Mouse (Mus musculus): ENCODE data around the gene Ankrd11. TPM values are rescaled to one million over a fixed set of nuclear protein-coding genes. Genes with fewer than 3 reads are reported as not detected.

Ankrd11 gene
- polyA plus RNA-seq, 1 experiment from 2014 or later = 59.6 TPM

- Histone ChIP-seq H3K4me2 (no peak overlapping the region), H3K4me3 (no peak overlapping the region), H3K27ac (no peak overlapping the region), H3K27me3 (0 out of 2 replicates have a peak, but pooled peaks cover 3% of the 10 kb centered on the region), H3K36me3 (no peaks in the 10 kb centered on the region), H3K4me1 (peaks cover 6% of the 10 kb centered on the region; the same call in 1 of the 2 replicates), H3K9ac (no peak overlapping the region), H3K9me3 (peaks cover 8% of the 10 kb centered on the region; the same call in 1 of the 2 replicates)
- no peak for ATAC-seq (ENCODE audit: borderline replicate concordance, extremely low read depth, low FRiP score, low TSS enrichment)
- WGBS = 80% methylated on average over 6 of the region's 6 CpGs
Observed at GRCm38 (mm10) chr8:122867982-122868381, 174.1 kb downstream of the Ankrd11 start.

- ATAC-seq (ENCODE audit: borderline replicate concordance, extremely low read depth, low FRiP score, low TSS enrichment) = no peak
- Histone ChIP-seq H3K27ac (no peak overlapping the region), H3K36me3 (no peaks in the 10 kb centered on the region), H3K27me3 (0 out of 2 replicates have a peak, but pooled peaks cover 3% of the 10 kb centered on the region), H3K4me1 (peaks cover 6% of the 10 kb centered on the region; the same call in 1 of the 2 replicates), H3K4me2 (no peak overlapping the region), H3K9me3 (peaks cover 8% of the 10 kb centered on the region; the same call in 1 of the 2 replicates), H3K4me3 (no peak overlapping the region), H3K9ac (no peak overlapping the region)
- WGBS = 70% methylated on average over 8 of the region's 8 CpGs
Observed at GRCm38 (mm10) chr8:122866231-122866630, 175.8 kb downstream of the Ankrd11 start.

GRCm38 (mm10) chr8:122865441-122865840 lies 176.6 kb downstream of the Ankrd11 start:
- Histone ChIP-seq H3K4me1 (peaks cover 3% of the 10 kb centered on the region; the same call in 1 of the 2 replicates), H3K36me3 (no peaks in the 10 kb centered on the region), H3K4me3 (no peak overlapping the region), H3K4me2 (peak overlapping the region; percentile 21; the same call in 1 of the 2 replicates), H3K9me3 (peaks cover 8% of the 10 kb centered on the region; the same call in 1 of the 2 replicates), H3K9ac (no peak overlapping the region), H3K27me3 (0 out of 2 replicates have a peak, but pooled peaks cover 3% of the 10 kb centered on the region), H3K27ac (no peak overlapping the region)
- 49% methylated on average over 10 of the region's 10 CpGs for WGBS
- no peak for ATAC-seq (ENCODE audit: borderline replicate concordance, extremely low read depth, low FRiP score, low TSS enrichment)

GRCm38 (mm10) chr8:122864719-122865129 lies 177.4 kb downstream of the Ankrd11 start:
- ATAC-seq (ENCODE audit: borderline replicate concordance, extremely low read depth, low FRiP score, low TSS enrichment) = no peak
- Histone ChIP-seq H3K9me3 (peaks cover 8% of the 10 kb centered on the region; the same call in 1 of the 2 replicates), H3K4me3 (no peak overlapping the region), H3K4me2 (peak overlapping the region; percentile 21), H3K27me3 (0 out of 2 replicates have a peak, but pooled peaks cover 3% of the 10 kb centered on the region), H3K27ac (no peak overlapping the region), H3K36me3 (no peaks in the 10 kb centered on the region), H3K4me1 (no peaks in the 10 kb centered on the region), H3K9ac (no peak overlapping the region)
- WGBS = 65% methylated on average over 26 of the region's 26 CpGs

GRCm38 (mm10) chr8:122859843-122860242 lies 182.2 kb downstream of the Ankrd11 start:
- Histone ChIP-seq H3K9me3 (peaks cover 3% of the 10 kb centered on the region; the same call in 1 of the 2 replicates), H3K9ac (no peak overlapping the region), H3K4me3 (no peak overlapping the region), H3K4me2 (no peak overlapping the region), H3K27ac (no peak overlapping the region), H3K27me3 (0 out of 2 replicates have a peak, but pooled peaks cover 3% of the 10 kb centered on the region), H3K4me1 (no peaks in the 10 kb centered on the region), H3K36me3 (no peaks in the 10 kb centered on the region)
- no peak for ATAC-seq (ENCODE audit: borderline replicate concordance, extremely low read depth, low FRiP score, low TSS enrichment)
- WGBS = 52% methylated on average over 13 of the region's 13 CpGs

- Histone ChIP-seq H3K9ac (no peak overlapping the region), H3K36me3 (no peaks in the 10 kb centered on the region), H3K4me3 (no peak overlapping the region), H3K27me3 (no peaks in the 10 kb centered on the region), H3K4me1 (0 out of 2 replicates have a peak, but pooled peaks cover 7% of the 10 kb centered on the region), H3K27ac (no peak overlapping the region), H3K9me3 (no peaks in the 10 kb centered on the region), H3K4me2 (no peak overlapping the region)
- WGBS = 76% methylated on average over 8 of the region's 8 CpGs
- no peak for ATAC-seq (ENCODE audit: borderline replicate concordance, extremely low read depth, low FRiP score, low TSS enrichment)
Observed at GRCm38 (mm10) chr8:122856288-122856687, 185.8 kb downstream of the Ankrd11 start.

- no peaks in the 10 kb centered on the region for H3K36me3 ChIP-seq
- 0 out of 2 replicates have a peak, but pooled peaks cover 7% of the 10 kb centered on the region for H3K4me1 ChIP-seq
- H3K27me3 ChIP-seq = no peaks in the 10 kb centered on the region
- H3K4me3 ChIP-seq = no peak overlapping the region
- H3K9me3 ChIP-seq = no peaks in the 10 kb centered on the region
- no peak overlapping the region for H3K4me2 ChIP-seq
- no peak overlapping the region for H3K9ac ChIP-seq
- ATAC-seq (ENCODE audit: borderline replicate concordance, extremely low read depth, low FRiP score, low TSS enrichment) = no peak
- no peak overlapping the region for H3K27ac ChIP-seq
- WGBS = 76% methylated on average over 4 of the region's 4 CpGs
Observed at GRCm38 (mm10) chr8:122855123-122855522, 187.0 kb downstream of the Ankrd11 start.

- no peak for ATAC-seq (ENCODE audit: borderline replicate concordance, extremely low read depth, low FRiP score, low TSS enrichment)
- H3K27me3 ChIP-seq = no peaks in the 10 kb centered on the region
- H3K4me1 ChIP-seq = 0 out of 2 replicates have a peak, but pooled peaks cover 7% of the 10 kb centered on the region
- 58% methylated on average over 7 of the region's 7 CpGs for WGBS
- no peak overlapping the region for H3K9ac ChIP-seq
- H3K9me3 ChIP-seq = no peaks in the 10 kb centered on the region
- no peak overlapping the region for H3K4me2 ChIP-seq
- no peak overlapping the region for H3K27ac ChIP-seq
- no peaks in the 10 kb centered on the region for H3K36me3 ChIP-seq
- no peak overlapping the region for H3K4me3 ChIP-seq
Observed at GRCm38 (mm10) chr8:122854388-122854787, 187.7 kb downstream of the Ankrd11 start.

- WGBS = 15% methylated on average over 11 of the region's 11 CpGs
- no peak overlapping the region for H3K9ac ChIP-seq
- no peak overlapping the region for H3K4me2 ChIP-seq
- H3K36me3 ChIP-seq = no peaks in the 10 kb centered on the region
- H3K4me1 ChIP-seq = peaks cover 9% of the 10 kb centered on the region; the same call in 1 of the 2 replicates
- peak; percentile 48; the same call in 1 of the 2 replicates for ATAC-seq (ENCODE audit: borderline replicate concordance, extremely low read depth, low FRiP score, low TSS enrichment)
- H3K9me3 ChIP-seq = no peaks in the 10 kb centered on the region
- H3K4me3 ChIP-seq = no peak overlapping the region
- no peak overlapping the region for H3K27ac ChIP-seq
- no peaks in the 10 kb centered on the region for H3K27me3 ChIP-seq
Observed at GRCm38 (mm10) chr8:122853340-122853771, 188.7 kb downstream of the Ankrd11 start.

GRCm38 (mm10) chr8:122852546-122852905 lies 189.6 kb downstream of the Ankrd11 start:
- Histone ChIP-seq H3K9ac (no peak overlapping the region), H3K4me1 (peaks cover 12% of the 10 kb centered on the region; the same call in 1 of the 2 replicates), H3K36me3 (no peaks in the 10 kb centered on the region), H3K4me2 (no peak overlapping the region), H3K27me3 (no peaks in the 10 kb centered on the region), H3K4me3 (no peak overlapping the region), H3K9me3 (no peaks in the 10 kb centered on the region), H3K27ac (no peak overlapping the region)
- no peak for ATAC-seq (ENCODE audit: borderline replicate concordance, extremely low read depth, low FRiP score, low TSS enrichment)
- WGBS = 64% methylated on average over 1 of the region's 1 CpGs

- no peak for ATAC-seq (ENCODE audit: borderline replicate concordance, extremely low read depth, low FRiP score, low TSS enrichment)
- 75% methylated on average over 12 of the region's 12 CpGs for WGBS
- H3K4me1 ChIP-seq = peaks cover 12% of the 10 kb centered on the region; the same call in 1 of the 2 replicates
- no peaks in the 10 kb centered on the region for H3K36me3 ChIP-seq
- no peak overlapping the region for H3K27ac ChIP-seq
- H3K9me3 ChIP-seq = no peaks in the 10 kb centered on the region
- no peak overlapping the region for H3K4me2 ChIP-seq
- H3K4me3 ChIP-seq = no peak overlapping the region
- no peaks in the 10 kb centered on the region; the same call in 1 of the 2 replicates for H3K27me3 ChIP-seq
- H3K9ac ChIP-seq = no peak overlapping the region
Observed at GRCm38 (mm10) chr8:122851692-122852545, 190.2 kb downstream of the Ankrd11 start.

All from lung, embryonic 15.5 days (tissue).